Mouse (Mus musculus) C2C12 (cell line): ENCODE data around the gene Sell. TPM values are rescaled to one million over a fixed set of nuclear protein-coding genes. Genes with fewer than 3 reads are reported as not detected.

ENCODE experiments used
- H3K27me3 ChIP-seq: one replicate; pipeline ENCODE4 v1.6.1; 2011; ENCODE audit not compliant: control insufficient read depth, insufficient read depth, insufficient read length
- H3K36me3 ChIP-seq: one replicate; pipeline ENCODE4 v1.6.1; 2011; ENCODE audit not compliant: control insufficient read depth, insufficient read depth
- H3K4me3 ChIP-seq: one replicate; pipeline ENCODE4 v1.5.1; 2011; ENCODE audit warnings: mild to moderate bottlenecking, control low read depth; ENCODE audit not compliant: poor library complexity, insufficient read depth, severe bottlenecking
- H3K79me2 ChIP-seq: one replicate; pipeline ENCODE4 v1.6.1; 2011; ENCODE audit not compliant: control insufficient read depth, insufficient read depth
- H3K79me3 ChIP-seq: one replicate; pipeline ENCODE4 v1.6.1; 2011; ENCODE audit warnings: low read depth, control low read depth
- H3ac ChIP-seq: one replicate; pipeline ENCODE3; 2011; ENCODE audit warnings: low read depth; ENCODE audit not compliant: control insufficient read depth, insufficient read length
- CEBPB ChIP-seq: IDR thresholded peaks from one replicate; pipeline ENCODE4 v1.6.1; 2011; ENCODE audit warnings: low read depth, mild to moderate bottlenecking, control low read depth, moderate library complexity
- CTCF ChIP-seq: IDR thresholded peaks from one replicate; pipeline ENCODE4 v1.5.1; 2011; ENCODE audit not compliant: control insufficient read depth, insufficient read depth, insufficient read length
- FOSL1 ChIP-seq: IDR thresholded peaks from one replicate; pipeline ENCODE4 v1.8.0; 2011; ENCODE audit warnings: mild to moderate bottlenecking, low read length; ENCODE audit not compliant: poor library complexity, insufficient read depth, severe bottlenecking
- MAX ChIP-seq: IDR thresholded peaks from one replicate; pipeline ENCODE4 v1.6.1; 2011; ENCODE audit warnings: mild to moderate bottlenecking, control low read depth
- MYOD1 ChIP-seq: IDR thresholded peaks from one replicate; pipeline ENCODE4 v1.6.1; 2011; ENCODE audit warnings: low read depth; ENCODE audit not compliant: control insufficient read depth, insufficient read length
- MYOG ChIP-seq: IDR thresholded peaks from one replicate; pipeline ENCODE4 v1.6.1; 2011; ENCODE audit not compliant: control insufficient read depth, insufficient read length; ENCODE audit errors: extremely low read depth
- USF1 ChIP-seq: IDR thresholded peaks from one replicate; pipeline ENCODE4 v1.6.1; 2011; ENCODE audit warnings: low read depth, mild to moderate bottlenecking, control low read depth, moderate library complexity
- polyA plus RNA-seq: library from polyadenylated mRNA; unstranded; fragments of >200 nt; fragmentation: generic; extraction: Trizol; gene quantifications from one replicate; pipeline ENCODE4 v1.2.1, GENCODE M21; 2012; ENCODE audit warnings: missing spikeins

Gene Sell
- polyA plus RNA-seq, 1 experiment = 0.02 TPM

GRCm38 (mm10) chr1:164074606-164075140 lies 12.9 kb downstream of the Sell start:
- no peaks in the 10 kb centered on the region for H3K79me2 ChIP-seq
- TF ChIP-seq FOSL1 (no peak), MYOD1 (no peak), MAX (no peak), CTCF (no peak), MYOG (no peak), CEBPB (no peak), USF1 (no peak)
- no peak overlapping the region for H3K4me3 ChIP-seq
- no peaks in the 10 kb centered on the region for H3K36me3 ChIP-seq
- H3K79me3 ChIP-seq = no peaks in the 10 kb centered on the region
- no peaks in the 10 kb centered on the region for H3K27me3 ChIP-seq
- H3ac ChIP-seq = no peak overlapping the region

DNA sequence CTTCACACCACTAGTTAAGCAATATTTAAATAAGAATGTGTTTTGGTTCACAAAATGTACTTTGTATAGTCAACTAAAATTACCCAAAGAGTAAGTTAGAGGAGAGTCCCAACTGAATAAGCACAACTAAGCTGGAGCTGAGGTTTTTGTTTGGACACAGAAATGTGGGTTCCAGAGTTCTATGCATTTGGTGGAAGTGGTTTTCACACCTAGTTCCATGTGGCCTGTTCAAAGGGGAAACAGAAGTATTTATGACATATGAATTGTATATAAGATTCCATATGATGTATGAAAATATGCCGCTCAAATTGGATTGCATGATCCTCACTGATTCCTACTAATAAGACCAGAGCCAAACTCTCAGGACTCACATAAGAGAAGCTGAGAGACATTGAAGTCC lies 13.6 kb downstream of the Sell start:
- H3K36me3 ChIP-seq = no peaks in the 10 kb centered on the region
- no peaks in the 10 kb centered on the region for H3K27me3 ChIP-seq
- H3K4me3 ChIP-seq = no peak overlapping the region
- no peak overlapping the region for H3ac ChIP-seq
- no peaks in the 10 kb centered on the region for H3K79me2 ChIP-seq
- H3K79me3 ChIP-seq = no peaks in the 10 kb centered on the region
- no peak for TF ChIP-seq FOSL1
- TF ChIP-seq MAX = no peak
- TF ChIP-seq CEBPB = no peak
- no peak for TF ChIP-seq MYOG
- TF ChIP-seq CTCF = no peak
- TF ChIP-seq MYOD1 = no peak
- TF ChIP-seq USF1 = no peak

DNA sequence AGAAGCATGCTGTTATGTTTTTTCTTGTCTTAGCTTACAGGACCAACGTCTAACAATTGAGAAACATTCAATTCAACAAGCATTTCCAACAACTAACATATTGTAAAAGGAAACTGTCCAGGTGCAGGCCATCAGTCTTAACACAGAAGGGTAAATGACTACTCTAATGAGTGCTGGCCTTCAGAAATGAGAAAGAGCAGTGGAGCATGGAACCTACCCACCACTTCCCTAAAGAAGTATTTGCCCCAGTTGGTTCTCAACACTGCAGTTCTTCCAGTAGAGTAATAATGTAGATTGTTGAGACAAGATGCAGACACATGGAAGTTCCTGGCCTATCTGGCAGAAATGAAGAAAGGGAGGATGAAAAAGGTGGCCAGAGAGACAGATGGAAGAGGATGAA lies 14.7 kb downstream of the Sell start:
- no peaks in the 10 kb centered on the region for H3K27me3 ChIP-seq
- no peaks in the 10 kb centered on the region for H3K79me2 ChIP-seq
- H3K79me3 ChIP-seq = no peaks in the 10 kb centered on the region
- no peaks in the 10 kb centered on the region for H3K36me3 ChIP-seq
- no peak overlapping the region for H3ac ChIP-seq
- TF ChIP-seq MYOG (no peak), CTCF (no peak), FOSL1 (no peak)
- H3K4me3 ChIP-seq = no peak overlapping the region

GRCm38 (mm10) chr1:164077031-164077430 lies 15.2 kb downstream of the Sell start:
- Histone ChIP-seq H3ac (no peak overlapping the region), H3K79me3 (no peaks in the 10 kb centered on the region), H3K27me3 (no peaks in the 10 kb centered on the region), H3K4me3 (no peak overlapping the region), H3K79me2 (no peaks in the 10 kb centered on the region), H3K36me3 (no peaks in the 10 kb centered on the region)
- TF ChIP-seq MYOD1 (no peak), CTCF (no peak), USF1 (no peak), MYOG (no peak), MAX (no peak), CEBPB (no peak), FOSL1 (no peak)

DNA sequence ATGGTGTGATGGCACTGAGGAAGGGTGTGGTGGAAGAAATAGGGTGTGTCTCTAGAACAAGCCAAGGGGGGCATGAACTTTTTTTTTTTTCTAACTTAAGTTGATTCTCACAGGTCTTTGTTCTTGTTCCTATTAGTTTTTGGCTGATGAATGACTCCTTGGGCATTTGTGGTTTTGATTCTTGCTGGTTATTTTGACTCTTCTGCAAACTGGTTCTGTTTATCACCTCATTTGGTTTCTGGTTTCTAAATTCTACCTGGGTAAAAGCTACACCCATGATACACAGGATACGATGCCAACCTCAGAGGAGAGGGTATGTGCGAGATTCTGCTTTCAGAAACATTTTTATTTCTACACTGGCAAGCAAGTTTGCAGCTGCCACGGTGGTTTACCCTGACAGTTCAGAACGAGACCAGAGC lies 16.6 kb downstream of the Sell start:
- Histone ChIP-seq H3K79me3 (no peaks in the 10 kb centered on the region), H3ac (no peak overlapping the region), H3K27me3 (no peaks in the 10 kb centered on the region), H3K79me2 (no peaks in the 10 kb centered on the region), H3K36me3 (no peaks in the 10 kb centered on the region), H3K4me3 (no peak overlapping the region)
- TF ChIP-seq MAX (no peak), FOSL1 (no peak), USF1 (no peak), MYOD1 (no peak)

DNA sequence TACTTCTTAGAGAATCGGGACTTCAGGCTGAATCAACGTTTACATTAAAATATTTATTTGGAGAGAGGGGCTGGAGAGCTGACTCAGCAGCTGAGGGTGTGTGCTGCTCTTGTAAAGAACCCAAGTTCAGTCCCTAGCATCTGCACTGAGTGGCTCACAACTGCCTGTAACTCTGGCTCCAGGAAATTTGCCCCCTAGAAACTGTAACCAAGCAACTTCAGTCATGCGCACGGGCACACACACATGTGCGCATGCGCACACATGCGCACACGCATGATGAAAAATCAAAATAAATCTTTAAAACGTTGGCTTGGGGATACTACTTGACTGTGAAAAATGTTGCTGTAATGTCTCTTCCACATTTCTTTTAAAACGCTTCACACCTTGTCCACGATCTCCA lies 17.3 kb downstream of the Sell start:
- H3K27me3 ChIP-seq = no peaks in the 10 kb centered on the region
- no peaks in the 10 kb centered on the region for H3K79me2 ChIP-seq
- no peaks in the 10 kb centered on the region for H3K79me3 ChIP-seq
- H3K4me3 ChIP-seq = no peak overlapping the region
- TF ChIP-seq USF1 = no peak
- TF ChIP-seq CEBPB = no peak
- no peak for TF ChIP-seq MAX
- no peak for TF ChIP-seq MYOG
- no peak for TF ChIP-seq CTCF
- no peak for TF ChIP-seq FOSL1
- TF ChIP-seq MYOD1 = no peak
- no peaks in the 10 kb centered on the region for H3K36me3 ChIP-seq
- no peak overlapping the region for H3ac ChIP-seq
